Mouse (Mus musculus) lung, adult 2 months (tissue): ENCODE data around the gene Dnajc27. TPM values are rescaled to one million over a fixed set of nuclear protein-coding genes. Genes with fewer than 3 reads are reported as not detected.

Experiments used
- DNase-seq: peaks from one replicate; pipeline ENCODE4 v3.0.0; 2022
- H3K4me1 ChIP-seq: fragments of 200-500 bp; 2 replicates; pipeline ENCODE4 v1.6.1; 2011; ENCODE audit warnings: low read length; ENCODE audit not compliant: control insufficient read depth, insufficient read depth
- H3K4me3 ChIP-seq: fragments of 200-500 bp; replicated peaks from 2 replicates; pipeline ENCODE3; 2011; ENCODE audit warnings: low read depth, mild to moderate bottlenecking, control low read depth, low read length; ENCODE audit errors: extremely low read depth
- CTCF ChIP-seq: fragments of 200-500 bp; IDR thresholded peaks from 2 replicates; pipeline ENCODE4 v1.5.1; 2011; ENCODE audit warnings: mild to moderate bottlenecking, low read length, control low read depth; ENCODE audit not compliant: insufficient read depth
- POLR2A ChIP-seq: fragments of 200-500 bp; IDR thresholded peaks from 2 replicates; pipeline ENCODE4 v1.6.1; 2011; ENCODE audit warnings: low read depth, mild to moderate bottlenecking, control low read depth, low read length, borderline replicate concordance; ENCODE audit errors: extremely low read depth
- WGBS: fragments of 180-500 bp; shearing (Covaris S2); methylation state at CpG from one replicate; pipeline ENCODE4 v1.1.7; 2018; 5-methylcytosine and 5-hydroxymethylcytosine counted together
- polyA plus RNA-seq: library from polyadenylated mRNA; depleted of rRNA; stranded (reverse); fragments of >200 nt; gene quantifications from 2 replicates; pipeline ENCODE4 v1.2.3, GENCODE M21; 2012

Dnajc27 gene
- polyA plus RNA-seq, 1 experiment, result 8.8 TPM

DNA sequence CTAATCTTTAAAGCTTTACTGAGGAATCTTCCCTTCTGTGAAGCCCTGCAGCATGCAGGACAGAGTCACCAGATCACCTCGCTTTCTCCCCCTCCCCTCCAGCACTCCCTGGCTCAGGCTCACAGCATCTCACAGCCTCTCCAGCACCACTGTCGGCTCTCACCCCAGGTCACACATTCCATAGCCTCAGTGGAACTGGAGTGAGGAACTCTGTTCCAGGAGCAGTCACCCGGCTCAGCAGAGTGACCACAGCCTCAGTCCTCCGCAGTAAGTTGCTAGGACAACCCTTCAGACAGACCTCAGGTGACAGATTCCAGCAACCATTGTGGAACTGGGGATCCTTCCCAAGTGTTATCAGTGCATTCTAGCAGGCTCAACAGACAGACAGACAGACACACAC, 27.5 kb upstream of the Dnajc27 start:
- DNase-seq, result no peak
- TF ChIP-seq POLR2A (no peak), CTCF (no peak)
- Histone ChIP-seq H3K4me1 (no peaks in the 10 kb centered on the region), H3K4me3 (no peak overlapping the region)
- 36% methylated on average over 4 of the region's 4 CpGs for WGBS

DNA sequence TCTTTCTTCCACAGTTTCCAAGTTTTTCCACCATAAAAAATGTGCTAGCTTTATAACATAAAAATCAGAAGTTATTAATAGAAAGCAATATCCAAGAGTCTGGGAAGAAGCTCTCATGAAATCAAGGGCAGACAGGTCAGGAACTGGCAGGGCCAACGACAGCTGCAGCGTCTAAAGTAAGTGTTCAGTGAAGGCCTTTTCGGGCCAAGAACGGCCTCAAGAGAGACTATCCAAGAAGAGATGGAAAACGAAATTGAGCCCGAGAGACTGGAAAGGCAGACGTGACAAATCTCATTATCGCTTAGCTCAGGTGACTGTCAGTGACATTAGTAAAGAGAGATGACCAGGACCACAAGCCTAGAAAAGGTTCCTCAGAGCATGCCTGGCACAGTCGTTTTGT, 24.1 kb upstream of the Dnajc27 start:
- 67% methylated on average over 9 of the region's 9 CpGs for WGBS
- DNase-seq, result no peak
- TF ChIP-seq POLR2A, result no peak
- no peak for TF ChIP-seq CTCF
- Histone ChIP-seq H3K4me1 (no peaks in the 10 kb centered on the region), H3K4me3 (no peak overlapping the region)

DNA sequence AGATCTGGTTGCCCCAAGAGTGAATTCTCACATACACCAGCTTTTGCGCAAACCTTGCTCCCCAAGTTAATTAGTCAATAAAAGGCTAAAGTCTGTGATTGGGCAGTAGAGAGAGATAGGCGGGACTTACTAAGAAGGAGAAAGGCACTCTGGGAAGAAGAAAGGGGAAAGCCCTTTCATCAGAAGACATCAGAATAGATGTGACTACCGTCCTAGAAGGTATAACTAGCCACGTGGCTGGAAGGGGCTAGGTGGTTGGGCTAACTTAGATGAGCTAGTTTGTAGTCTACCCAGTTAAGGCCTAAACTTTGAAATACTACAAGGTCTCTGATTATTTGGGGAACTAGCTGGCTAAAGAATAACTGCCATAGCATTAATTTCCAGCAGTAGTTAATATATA, 22.7 kb upstream of the Dnajc27 start:
- DNase-seq, result no peak
- TF ChIP-seq POLR2A (no peak), CTCF (no peak)
- H3K4me3 ChIP-seq, result no peak overlapping the region
- 89% methylated on average over 4 of the region's 4 CpGs for WGBS
- H3K4me1 ChIP-seq, result no peaks in the 10 kb centered on the region

DNA sequence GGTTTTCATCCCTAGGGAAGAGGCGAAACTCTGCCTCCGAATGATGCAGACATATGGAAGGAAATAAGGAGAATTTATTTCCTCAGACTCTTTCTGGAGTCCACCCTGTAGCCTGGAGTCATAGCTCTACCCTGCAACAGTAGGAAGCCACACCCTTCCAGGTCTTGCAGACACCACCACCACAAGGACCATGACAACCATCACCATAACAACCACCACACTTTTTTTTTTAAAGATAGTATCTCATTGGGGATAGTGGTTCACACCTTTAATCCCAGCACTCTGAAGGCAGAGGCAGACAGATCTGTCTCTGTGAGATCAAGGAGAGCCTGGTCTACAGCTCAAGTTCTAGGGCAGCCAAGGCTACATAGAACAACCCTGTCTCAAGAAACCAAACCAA, 16.9 kb upstream of the Dnajc27 start:
- no peak overlapping the region for H3K4me3 ChIP-seq
- H3K4me1 ChIP-seq, result no peaks in the 10 kb centered on the region
- WGBS, result 64% methylated on average over 2 of the region's 2 CpGs
- TF ChIP-seq POLR2A, result no peak
- TF ChIP-seq CTCF, result no peak
- no peak for DNase-seq

DNA sequence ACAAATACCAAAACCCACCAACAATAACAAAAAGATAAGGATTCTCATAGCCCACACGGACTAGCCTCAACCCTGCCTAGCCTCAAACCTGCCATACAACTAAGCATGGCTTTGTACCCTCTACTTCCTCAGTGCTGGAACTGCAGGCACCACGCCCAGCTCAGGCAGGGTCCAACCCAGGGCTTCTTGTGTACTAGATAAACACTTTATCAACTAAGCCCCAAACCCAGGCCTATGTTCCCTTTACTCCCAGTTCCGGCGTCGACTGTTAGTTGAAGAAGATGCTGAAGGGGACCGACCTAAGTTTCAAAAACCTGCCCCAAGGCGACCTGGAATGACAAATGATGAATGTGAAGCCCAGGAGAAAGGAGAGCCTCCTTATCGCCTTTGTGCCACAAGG, 16.4 kb upstream of the Dnajc27 start:
- H3K4me1 ChIP-seq, result no peaks in the 10 kb centered on the region
- no peak overlapping the region for H3K4me3 ChIP-seq
- WGBS, result 66% methylated on average over 8 of the region's 8 CpGs
- TF ChIP-seq CTCF (no peak), POLR2A (no peak)
- no peak for DNase-seq

DNA sequence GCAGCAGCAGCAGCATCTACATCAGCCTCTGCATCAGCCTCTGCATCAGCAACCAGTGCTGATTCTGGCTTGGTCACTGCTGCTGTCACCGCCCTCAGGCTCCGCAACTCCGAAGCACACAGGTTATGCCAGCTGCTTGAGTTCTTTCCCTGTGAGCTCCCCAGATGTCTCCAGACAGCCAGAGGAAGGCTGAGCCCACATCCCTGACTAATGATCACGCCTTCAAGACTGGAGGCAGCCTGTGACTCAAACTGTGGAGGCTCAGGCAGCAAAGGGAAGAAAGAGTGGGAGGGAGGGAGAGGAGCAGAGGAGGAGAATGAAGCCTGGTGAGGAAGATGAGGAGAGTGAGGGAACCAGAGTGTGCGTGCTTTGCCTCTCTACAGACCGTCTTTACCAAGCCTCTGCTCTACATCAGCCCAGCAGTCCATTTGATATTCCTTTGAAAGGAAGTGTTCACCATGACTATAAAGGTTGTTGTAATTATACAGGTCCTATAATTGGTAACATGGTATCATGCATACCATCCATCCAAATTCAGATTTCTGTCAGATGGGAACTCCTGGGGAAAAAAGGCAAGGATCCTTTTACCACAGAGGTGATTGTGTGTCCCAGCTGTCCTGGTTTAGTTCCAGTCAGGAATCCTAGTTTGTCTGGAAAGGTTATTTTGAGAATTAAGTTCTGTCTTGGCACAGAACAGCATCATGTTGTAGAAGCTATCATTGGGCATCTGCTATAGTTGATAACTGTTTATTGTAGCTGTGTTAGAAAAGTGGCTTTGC, 15.5 kb upstream of the Dnajc27 start:
- H3K4me3 ChIP-seq, result no peak overlapping the region
- 71% methylated on average over 6 of the region's 6 CpGs for WGBS
- H3K4me1 ChIP-seq, result no peaks in the 10 kb centered on the region
- no peak for DNase-seq
- TF ChIP-seq POLR2A, result no peak
- TF ChIP-seq CTCF, result no peak

DNA sequence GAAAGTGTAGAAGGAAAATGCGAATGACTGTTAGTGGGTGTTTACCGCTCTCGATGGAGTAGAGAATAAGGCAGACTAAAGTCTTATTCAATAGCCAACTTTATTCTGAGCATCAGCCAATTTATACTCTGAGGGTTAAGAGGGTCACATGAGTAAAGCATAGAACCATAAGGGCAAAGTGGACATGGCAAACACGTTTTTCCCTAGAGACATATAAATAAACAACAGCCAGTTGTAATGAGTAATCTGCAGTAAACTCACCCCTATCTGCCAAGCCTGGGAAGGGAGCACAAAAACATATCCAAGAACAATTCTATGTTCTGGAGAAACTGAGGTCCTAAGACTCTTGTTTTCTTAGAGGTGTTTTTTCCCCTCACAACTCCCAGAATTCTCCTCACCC, 13.8 kb upstream of the Dnajc27 start:
- Histone ChIP-seq H3K4me1 (no peaks in the 10 kb centered on the region), H3K4me3 (no peak overlapping the region)
- WGBS, result 65% methylated on average over 4 of the region's 4 CpGs
- DNase-seq, result no peak
- no peak for TF ChIP-seq POLR2A
- TF ChIP-seq CTCF, result no peak

DNA sequence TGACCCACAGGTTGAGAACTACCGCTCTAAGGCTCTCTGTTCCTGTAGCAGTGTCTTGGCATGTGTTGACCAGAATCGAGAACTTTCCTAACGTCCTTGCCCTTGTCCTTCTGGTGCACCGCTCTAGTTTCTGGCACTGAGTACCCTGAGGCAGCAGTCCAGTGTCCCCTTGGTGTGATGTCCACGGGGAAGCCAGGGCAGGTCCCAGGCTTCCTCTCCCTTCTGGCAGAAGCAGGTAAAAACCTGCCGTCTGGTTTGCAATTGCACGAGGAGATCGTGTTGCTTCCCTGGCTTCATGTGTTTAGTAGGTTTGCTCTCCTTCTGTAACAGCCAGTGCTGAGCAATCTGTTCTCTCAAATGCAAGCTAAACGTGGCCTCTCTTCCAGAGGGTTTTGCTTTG, 10.7 kb upstream of the Dnajc27 start:
- H3K4me1 ChIP-seq, result no peaks in the 10 kb centered on the region
- 75% methylated on average over 9 of the region's 9 CpGs for WGBS
- no peak overlapping the region for H3K4me3 ChIP-seq
- TF ChIP-seq POLR2A (no peak), CTCF (no peak)
- no peak for DNase-seq

DNA sequence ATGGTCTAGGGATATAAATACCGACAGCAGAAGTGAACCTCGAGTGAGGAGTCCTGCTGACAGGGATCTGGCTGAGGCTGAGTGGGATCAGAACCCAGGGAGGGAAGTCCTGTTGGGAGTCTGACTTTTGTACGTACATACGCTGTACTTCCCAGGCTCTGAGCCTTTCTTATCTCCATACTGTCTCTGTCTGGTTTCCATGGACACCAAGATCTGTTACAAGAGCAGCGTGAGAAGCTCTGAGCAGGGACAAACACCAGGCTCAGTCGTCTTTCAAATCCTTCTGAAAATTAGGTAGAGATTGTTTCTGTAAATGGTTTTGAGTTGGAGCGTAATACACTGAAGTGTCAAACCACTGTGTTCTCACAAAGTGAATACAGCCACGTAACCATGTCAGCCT, 7.0 kb upstream of the Dnajc27 start:
- WGBS, result 62% methylated on average over 8 of the region's 8 CpGs

DNA sequence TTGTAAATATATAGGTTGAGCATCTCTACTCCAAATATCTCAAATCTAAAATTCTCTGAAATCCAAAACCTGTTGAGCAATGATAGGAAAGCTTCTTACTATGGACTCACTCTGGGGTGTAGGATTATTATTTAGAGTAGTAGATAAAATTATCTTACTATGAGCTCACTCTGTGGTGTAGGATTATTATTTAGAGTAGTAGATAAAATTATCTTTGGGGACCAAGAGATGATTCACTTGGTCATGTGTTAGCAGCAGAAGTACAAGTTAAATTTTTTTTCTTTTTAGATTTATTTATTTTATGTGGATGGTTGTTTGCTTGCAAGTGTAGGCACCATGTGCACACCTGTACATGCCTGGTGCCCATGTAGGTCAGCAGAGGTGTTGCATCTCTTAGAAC, 6.0 kb upstream of the Dnajc27 start:
- no peak for TF ChIP-seq CTCF
- TF ChIP-seq POLR2A, result no peak
- H3K4me1 ChIP-seq, result no peaks in the 10 kb centered on the region
- no peak overlapping the region for H3K4me3 ChIP-seq
- DNase-seq, result no peak

More for the DNA sequence above, 7.0 kb upstream of the Dnajc27 start:
- Histone ChIP-seq H3K4me3 (no peak overlapping the region), H3K4me1 (no peaks in the 10 kb centered on the region)
- DNase-seq, result no peak
- no peak for TF ChIP-seq POLR2A
- TF ChIP-seq CTCF, result no peak
